Mouse (Mus musculus): ENCODE measurements at regions not wholly inside any gene's neighbourhood (a gene's known extent, or its start where the extent isn't known, plus 50 kb on each side); places are given as distances from the start of the nearest gene placed in this dataset.

GRCm38 (mm10) chr1:4570730-4571129 lies 237.0 kb upstream of the Gm37988 start:
- WGBS: 90% methylated on average over 4 of the region's 4 CpGs
- Histone ChIP-seq H3K4me3 (replicated peaks) (no peak overlapping the region), H3K9ac (no peak overlapping the region), H3K4me1 (peaks cover 4% of the 10 kb centered on the region; the same call in 1 of the 2 replicates), H3K9me3 (replicated peaks) (no peaks in the 10 kb centered on the region; the same call in 1 of the 2 replicates), H3K27ac (replicated peaks) (no peak overlapping the region), H3K4me2 (replicated peaks) (no peak overlapping the region), H3K36me3 (no peaks in the 10 kb centered on the region), H3K27me3 (no peaks in the 10 kb centered on the region)
- no peak for ATAC-seq (ENCODE audit: insufficient number of reproducible peaks, low FRiP score, low TSS enrichment, low read depth)

GRCm38 (mm10) chr1:4571299-4572202 lies 236.1 kb upstream of the Gm37988 start:
- Histone ChIP-seq H3K36me3 (no peaks in the 10 kb centered on the region), H3K27ac (replicated peaks) (no peak overlapping the region), H3K27me3 (no peaks in the 10 kb centered on the region), H3K4me1 (peaks cover 4% of the 10 kb centered on the region; the same call in 1 of the 2 replicates), H3K4me3 (replicated peaks) (peak overlapping the region; percentile 58), H3K9me3 (replicated peaks) (no peaks in the 10 kb centered on the region; the same call in 1 of the 2 replicates), H3K4me2 (replicated peaks) (peak overlapping the region; percentile 90), H3K9ac (peak overlapping the region; percentile 39)
- ATAC-seq (ENCODE audit: insufficient number of reproducible peaks, low FRiP score, low TSS enrichment, low read depth): peak; percentile 75
- under 1% methylated on average over 58 of the region's 58 CpGs for WGBS

GRCm38 (mm10) chr1:4572311-4572710 lies 235.4 kb upstream of the Gm37988 start:
- no peak overlapping the region for H3K27ac ChIP-seq (replicated peaks)
- H3K27me3 ChIP-seq: no peaks in the 10 kb centered on the region
- ATAC-seq (ENCODE audit: insufficient number of reproducible peaks, low FRiP score, low TSS enrichment, low read depth): no peak
- WGBS: 53% methylated on average over 3 of the region's 3 CpGs
- H3K4me1 ChIP-seq: peaks cover 4% of the 10 kb centered on the region; the same call in 1 of the 2 replicates
- H3K9me3 ChIP-seq (replicated peaks): no peaks in the 10 kb centered on the region; the same call in 1 of the 2 replicates
- no peak overlapping the region for H3K9ac ChIP-seq
- peak overlapping the region; percentile 58 for H3K4me3 ChIP-seq (replicated peaks)
- H3K36me3 ChIP-seq: no peaks in the 10 kb centered on the region
- H3K4me2 ChIP-seq (replicated peaks): peak overlapping the region; percentile 90

- 79% methylated on average over 1 of the region's 1 CpGs for WGBS
- no peak overlapping the region for H3K9ac ChIP-seq
- no peak for ATAC-seq (ENCODE audit: insufficient number of reproducible peaks, low FRiP score, low TSS enrichment, low read depth)
- H3K36me3 ChIP-seq: no peaks in the 10 kb centered on the region
- H3K4me1 ChIP-seq: peaks cover 4% of the 10 kb centered on the region; the same call in 1 of the 2 replicates
- H3K9me3 ChIP-seq (replicated peaks): no peaks in the 10 kb centered on the region
- H3K27ac ChIP-seq (replicated peaks): no peak overlapping the region
- no peaks in the 10 kb centered on the region for H3K27me3 ChIP-seq
- H3K4me3 ChIP-seq (replicated peaks): no peak overlapping the region
- no peak overlapping the region for H3K4me2 ChIP-seq (replicated peaks)
These were observed 233.6 kb upstream of the Gm37988 start for GRCm38 (mm10) chr1:4574101-4574500.

- Histone ChIP-seq H3K27me3 (no peaks in the 10 kb centered on the region), H3K4me2 (replicated peaks) (no peak overlapping the region), H3K4me3 (replicated peaks) (no peak overlapping the region), H3K9me3 (replicated peaks) (no peaks in the 10 kb centered on the region), H3K9ac (no peak overlapping the region), H3K27ac (replicated peaks) (no peak overlapping the region), H3K4me1 (no peaks in the 10 kb centered on the region), H3K36me3 (no peaks in the 10 kb centered on the region)
- WGBS: 62% methylated on average over 1 of the region's 1 CpGs
- no peak for ATAC-seq (ENCODE audit: insufficient number of reproducible peaks, low FRiP score, low TSS enrichment, low read depth)
These were observed 230.7 kb upstream of the Gm37988 start for GRCm38 (mm10) chr1:4576957-4577356.

GRCm38 (mm10) chr1:4582534-4582933 lies 225.2 kb upstream of the Gm37988 start:
- no peaks in the 10 kb centered on the region for H3K36me3 ChIP-seq
- H3K4me1 ChIP-seq: no peaks in the 10 kb centered on the region
- no peak overlapping the region for H3K9ac ChIP-seq
- H3K27me3 ChIP-seq: no peaks in the 10 kb centered on the region
- no peak overlapping the region for H3K4me2 ChIP-seq (replicated peaks)
- no peak overlapping the region for H3K4me3 ChIP-seq (replicated peaks)
- no peak overlapping the region for H3K27ac ChIP-seq (replicated peaks)
- no peaks in the 10 kb centered on the region for H3K9me3 ChIP-seq (replicated peaks)
- ATAC-seq (ENCODE audit: insufficient number of reproducible peaks, low FRiP score, low TSS enrichment, low read depth): no peak

GRCm38 (mm10) chr1:4597856-4598255 lies 209.8 kb upstream of the Gm37988 start:
- Histone ChIP-seq H3K9me3 (replicated peaks) (no peaks in the 10 kb centered on the region), H3K4me3 (replicated peaks) (no peak overlapping the region), H3K27ac (replicated peaks) (no peak overlapping the region), H3K27me3 (no peaks in the 10 kb centered on the region), H3K9ac (no peak overlapping the region), H3K4me1 (no peaks in the 10 kb centered on the region), H3K4me2 (replicated peaks) (no peak overlapping the region), H3K36me3 (no peaks in the 10 kb centered on the region)
- WGBS: 73% methylated on average over 3 of the region's 3 CpGs
- no peak for ATAC-seq (ENCODE audit: insufficient number of reproducible peaks, low FRiP score, low TSS enrichment, low read depth)

GRCm38 (mm10) chr1:4598425-4598824 lies 209.3 kb upstream of the Gm37988 start:
- Histone ChIP-seq H3K9me3 (replicated peaks) (no peaks in the 10 kb centered on the region), H3K27me3 (no peaks in the 10 kb centered on the region), H3K4me3 (replicated peaks) (no peak overlapping the region), H3K27ac (replicated peaks) (no peak overlapping the region), H3K9ac (no peak overlapping the region), H3K4me1 (no peaks in the 10 kb centered on the region), H3K36me3 (no peaks in the 10 kb centered on the region), H3K4me2 (replicated peaks) (no peak overlapping the region)
- no peak for ATAC-seq (ENCODE audit: insufficient number of reproducible peaks, low FRiP score, low TSS enrichment, low read depth)
- 51% methylated on average over 3 of the region's 3 CpGs for WGBS

GRCm38 (mm10) chr1:4602386-4602785 lies 205.3 kb upstream of the Gm37988 start:
- H3K4me2 ChIP-seq (replicated peaks): no peak overlapping the region
- H3K9me3 ChIP-seq (replicated peaks): no peaks in the 10 kb centered on the region
- no peak for ATAC-seq (ENCODE audit: insufficient number of reproducible peaks, low FRiP score, low TSS enrichment, low read depth)
- H3K9ac ChIP-seq: no peak overlapping the region
- H3K4me3 ChIP-seq (replicated peaks): no peak overlapping the region
- H3K27ac ChIP-seq (replicated peaks): no peak overlapping the region
- no peaks in the 10 kb centered on the region for H3K36me3 ChIP-seq
- no peaks in the 10 kb centered on the region for H3K4me1 ChIP-seq
- H3K27me3 ChIP-seq: no peaks in the 10 kb centered on the region
- 76% methylated on average over 3 of the region's 3 CpGs for WGBS

GRCm38 (mm10) chr1:4608824-4609223 lies 198.9 kb upstream of the Gm37988 start:
- H3K9me3 ChIP-seq (replicated peaks): no peaks in the 10 kb centered on the region
- H3K27me3 ChIP-seq: no peaks in the 10 kb centered on the region
- no peaks in the 10 kb centered on the region for H3K4me1 ChIP-seq
- no peak overlapping the region for H3K4me3 ChIP-seq (replicated peaks)
- 49% methylated on average over 2 of the region's 2 CpGs for WGBS
- no peak for ATAC-seq (ENCODE audit: insufficient number of reproducible peaks, low FRiP score, low TSS enrichment, low read depth)
- no peak overlapping the region for H3K4me2 ChIP-seq (replicated peaks)
- H3K9ac ChIP-seq: no peak overlapping the region
- H3K27ac ChIP-seq (replicated peaks): no peak overlapping the region
- no peaks in the 10 kb centered on the region for H3K36me3 ChIP-seq

GRCm38 (mm10) chr1:4613305-4613704 lies 194.4 kb upstream of the Gm37988 start:
- 65% methylated on average over 4 of the region's 4 CpGs for WGBS
- H3K27ac ChIP-seq (replicated peaks): no peak overlapping the region

GRCm38 (mm10) chr1:4615286-4615685 lies 192.4 kb upstream of the Gm37988 start:
- 85% methylated on average over 1 of the region's 1 CpGs for WGBS

More at GRCm38 (mm10) chr1:4613305-4613704, 194.4 kb upstream of the Gm37988 start:
- Histone ChIP-seq H3K4me2 (replicated peaks) (no peak overlapping the region), H3K4me3 (replicated peaks) (no peak overlapping the region), H3K9ac (no peak overlapping the region), H3K36me3 (no peaks in the 10 kb centered on the region), H3K4me1 (no peaks in the 10 kb centered on the region), H3K27me3 (no peaks in the 10 kb centered on the region), H3K9me3 (replicated peaks) (no peaks in the 10 kb centered on the region)
- no peak for ATAC-seq (ENCODE audit: insufficient number of reproducible peaks, low FRiP score, low TSS enrichment, low read depth)

More at GRCm38 (mm10) chr1:4615286-4615685, 192.4 kb upstream of the Gm37988 start:
- Histone ChIP-seq H3K9ac (no peak overlapping the region), H3K4me1 (no peaks in the 10 kb centered on the region), H3K36me3 (no peaks in the 10 kb centered on the region), H3K27ac (replicated peaks) (no peak overlapping the region), H3K4me3 (replicated peaks) (no peak overlapping the region), H3K27me3 (no peaks in the 10 kb centered on the region), H3K9me3 (replicated peaks) (no peaks in the 10 kb centered on the region), H3K4me2 (replicated peaks) (no peak overlapping the region)
- no peak for ATAC-seq (ENCODE audit: insufficient number of reproducible peaks, low FRiP score, low TSS enrichment, low read depth)

Data from embryonic facial prominence, embryonic 15.5 days (tissue).